Mouse (Mus musculus): ENCODE measurements at regions not wholly inside any gene's neighbourhood (a gene's known extent, or its start where the extent isn't known, plus 50 kb on each side); places are given as distances from the start of the nearest gene placed in this dataset.

GRCm38 (mm10) chr1:61117535-61117934 lies 139.8 kb downstream of the Icos start:
- Histone ChIP-seq H3K4me3 (ENCODE audit: insufficient read depth, low read depth, low read length) (no peak overlapping the region), H3K27ac (ENCODE audit: insufficient read depth, low read depth, low read length) (no peak overlapping the region), H3K4me1 (ENCODE audit: control insufficient read depth, insufficient read depth, low read length) (no peaks in the 10 kb centered on the region)
- 41% methylated on average over 10 of the region's 10 CpGs for WGBS
- TF ChIP-seq POLR2A (IDR thresholded peaks at IDR 0.05; ENCODE audit: insufficient read depth, low read depth, low read length) (no peak), CTCF (IDR thresholded peaks at IDR 0.05; ENCODE audit: insufficient read depth, low read depth, low read length) (no peak)

GRCm38 (mm10) chr1:61118071-61118470 lies 140.3 kb downstream of the Icos start:
- Histone ChIP-seq H3K4me3 (ENCODE audit: insufficient read depth, low read depth, low read length) (no peak overlapping the region), H3K4me1 (ENCODE audit: control insufficient read depth, insufficient read depth, low read length) (no peaks in the 10 kb centered on the region), H3K27ac (ENCODE audit: insufficient read depth, low read depth, low read length) (no peak overlapping the region)
- 71% methylated on average over 4 of the region's 4 CpGs for WGBS
- no peak for TF ChIP-seq POLR2A (IDR thresholded peaks at IDR 0.05; ENCODE audit: insufficient read depth, low read depth, low read length)
- TF ChIP-seq CTCF (IDR thresholded peaks at IDR 0.05; ENCODE audit: insufficient read depth, low read depth, low read length), result no peak

GRCm38 (mm10) chr1:61121480-61121879 lies 143.8 kb downstream of the Icos start:
- Histone ChIP-seq H3K4me3 (ENCODE audit: insufficient read depth, low read depth, low read length) (no peak overlapping the region), H3K27ac (ENCODE audit: insufficient read depth, low read depth, low read length) (no peak overlapping the region), H3K4me1 (ENCODE audit: control insufficient read depth, insufficient read depth, low read length) (no peaks in the 10 kb centered on the region)
- TF ChIP-seq POLR2A (IDR thresholded peaks at IDR 0.05; ENCODE audit: insufficient read depth, low read depth, low read length) (no peak), CTCF (IDR thresholded peaks at IDR 0.05; ENCODE audit: insufficient read depth, low read depth, low read length) (no peak)
- WGBS, result 73% methylated on average over 4 of the region's 4 CpGs

- Histone ChIP-seq H3K4me3 (ENCODE audit: insufficient read depth, low read depth, low read length) (no peak overlapping the region), H3K4me1 (ENCODE audit: control insufficient read depth, insufficient read depth, low read length) (no peaks in the 10 kb centered on the region), H3K27ac (ENCODE audit: insufficient read depth, low read depth, low read length) (no peak overlapping the region)
- TF ChIP-seq POLR2A (IDR thresholded peaks at IDR 0.05; ENCODE audit: insufficient read depth, low read depth, low read length), result no peak
- no peak for TF ChIP-seq CTCF (IDR thresholded peaks at IDR 0.05; ENCODE audit: insufficient read depth, low read depth, low read length)
- WGBS, result 100% methylated on average over 2 of the region's 2 CpGs
Observed at GRCm38 (mm10) chr1:61125127-61125526, 147.4 kb downstream of the Icos start.

GRCm38 (mm10) chr1:61135597-61136545 lies 158.1 kb downstream of the Icos start:
- Histone ChIP-seq H3K27ac (ENCODE audit: insufficient read depth, low read depth, low read length) (no peak overlapping the region), H3K4me1 (ENCODE audit: control insufficient read depth, insufficient read depth, low read length) (peaks cover 4% of the 10 kb centered on the region; the same call in 1 of the 2 replicates), H3K4me3 (ENCODE audit: insufficient read depth, low read depth, low read length) (no peak overlapping the region)
- TF ChIP-seq POLR2A (IDR thresholded peaks at IDR 0.05; ENCODE audit: insufficient read depth, low read depth, low read length) (no peak), CTCF (IDR thresholded peaks at IDR 0.05; ENCODE audit: insufficient read depth, low read depth, low read length) (no peak)
- 80% methylated on average over 9 of the region's 9 CpGs for WGBS

- Histone ChIP-seq H3K4me3 (ENCODE audit: insufficient read depth, low read depth, low read length) (no peak overlapping the region), H3K27ac (ENCODE audit: insufficient read depth, low read depth, low read length) (no peak overlapping the region), H3K4me1 (ENCODE audit: control insufficient read depth, insufficient read depth, low read length) (peaks cover 5% of the 10 kb centered on the region; the same call in 1 of the 2 replicates)
- WGBS, result 75% methylated on average over 5 of the region's 5 CpGs
- TF ChIP-seq POLR2A (IDR thresholded peaks at IDR 0.05; ENCODE audit: insufficient read depth, low read depth, low read length) (no peak), CTCF (IDR thresholded peaks at IDR 0.05; ENCODE audit: insufficient read depth, low read depth, low read length) (no peak)
Observed at GRCm38 (mm10) chr1:61137210-61137885, 159.6 kb downstream of the Icos start.

- no peak overlapping the region for H3K4me3 ChIP-seq (ENCODE audit: insufficient read depth, low read depth, low read length)
- peaks cover 5% of the 10 kb centered on the region; the same call in 1 of the 2 replicates for H3K4me1 ChIP-seq (ENCODE audit: control insufficient read depth, insufficient read depth, low read length)
- no peak overlapping the region for H3K27ac ChIP-seq (ENCODE audit: insufficient read depth, low read depth, low read length)
- 88% methylated on average over 11 of the region's 11 CpGs for WGBS
- no peak for TF ChIP-seq POLR2A (IDR thresholded peaks at IDR 0.05; ENCODE audit: insufficient read depth, low read depth, low read length)
Observed at GRCm38 (mm10) chr1:61137954-61138353, 160.2 kb downstream of the Icos start.

- no peak overlapping the region for H3K27ac ChIP-seq (ENCODE audit: insufficient read depth, low read depth, low read length)
- peak overlapping the region; percentile 15; the same call in 1 of the 2 replicates for H3K4me3 ChIP-seq (ENCODE audit: insufficient read depth, low read depth, low read length)
- TF ChIP-seq CTCF (IDR thresholded peaks at IDR 0.05; ENCODE audit: insufficient read depth, low read depth, low read length) (peak; percentile 59), POLR2A (IDR thresholded peaks at IDR 0.05; ENCODE audit: insufficient read depth, low read depth, low read length) (no peak)
- 22% methylated on average over 15 of the region's 15 CpGs for WGBS
- H3K4me1 ChIP-seq (ENCODE audit: control insufficient read depth, insufficient read depth, low read length), result peaks cover 5% of the 10 kb centered on the region; the same call in 1 of the 2 replicates
Observed at GRCm38 (mm10) chr1:61139291-61139983, 161.7 kb downstream of the Icos start.
